Mouse (Mus musculus) midbrain, postnatal 0 days (tissue): ENCODE measurements at regions not wholly inside any gene's neighbourhood (a gene's known extent, or its start where the extent isn't known, plus 50 kb on each side); places are given as distances from the start of the nearest gene placed in this dataset.

Source experiments
- ATAC-seq: fragments of 200-750 bp; cut with Nextera tagmentation; 2 replicates; pipeline ENCODE4 v1.8.0; 2017; ENCODE audit warnings: moderate number of reproducible peaks, mild to moderate bottlenecking, moderate TSS enrichment, moderate library complexity; ENCODE audit not compliant: low FRiP score
- DNase-seq: peaks from one replicate; pipeline ENCODE4 v3.0.0-alpha.2; 2015; ENCODE audit warnings: low spot score
- H3K27ac ChIP-seq: fragments of 300-500 bp; sonication (generic); 2 replicates; pipeline ENCODE4 v1.5.1; 2014; ENCODE audit warnings: low read depth, mild to moderate bottlenecking, low read length, mixed read lengths
- H3K27me3 ChIP-seq: fragments of 300-500 bp; sonication (generic); 2 replicates; pipeline ENCODE4 v1.6.1; 2014; ENCODE audit warnings: low read length, control low read depth, mixed read lengths; ENCODE audit not compliant: insufficient read depth
- H3K36me3 ChIP-seq: fragments of 300-500 bp; sonication (generic); 2 replicates; pipeline ENCODE4 v1.6.1; 2014; ENCODE audit warnings: low read length, control low read depth, mixed read lengths; ENCODE audit not compliant: insufficient read depth
- H3K4me1 ChIP-seq: fragments of 300-500 bp; sonication (generic); 2 replicates; pipeline ENCODE4 v1.6.1; 2014; ENCODE audit warnings: mild to moderate bottlenecking, control low read depth, antibody characterized with exemption, low read length, mixed read lengths; ENCODE audit not compliant: insufficient read depth
- H3K4me2 ChIP-seq: fragments of 300-500 bp; sonication (generic); 2 replicates; pipeline ENCODE4 v1.6.1; 2014; ENCODE audit warnings: low read depth, mild to moderate bottlenecking, low read length, mixed read lengths; ENCODE audit not compliant: poor library complexity, severe bottlenecking
- H3K4me3 ChIP-seq: fragments of 300-500 bp; sonication (generic); 2 replicates; pipeline ENCODE4 v1.5.1; 2014; ENCODE audit warnings: low read depth, mild to moderate bottlenecking, low read length, moderate library complexity
- H3K9ac ChIP-seq: fragments of 300-500 bp; sonication (generic); replicated peaks from 2 replicates; pipeline ENCODE4 v1.6.1; 2014; ENCODE audit warnings: mild to moderate bottlenecking, low read length, moderate library complexity, mixed read lengths; ENCODE audit not compliant: poor library complexity, severe bottlenecking
- H3K9me3 ChIP-seq: fragments of 300-500 bp; sonication (generic); 2 replicates; pipeline ENCODE4 v1.6.1; 2016; ENCODE audit warnings: low read length, control low read depth
- CTCF ChIP-seq: IDR thresholded peaks from 2 replicates; pipeline ENCODE4 v1.5.1; 2016; ENCODE audit warnings: antibody characterized with exemption, mild to moderate bottlenecking
- WGBS: fragments of 180-500 bp; shearing (Covaris S2); extraction: QIAGEN DNeasy Blood & Tissue Kit; methylation state at CpG from one replicate; pipeline ENCODE4 v1.1.7; 2014; 5-methylcytosine and 5-hydroxymethylcytosine counted together

DNA sequence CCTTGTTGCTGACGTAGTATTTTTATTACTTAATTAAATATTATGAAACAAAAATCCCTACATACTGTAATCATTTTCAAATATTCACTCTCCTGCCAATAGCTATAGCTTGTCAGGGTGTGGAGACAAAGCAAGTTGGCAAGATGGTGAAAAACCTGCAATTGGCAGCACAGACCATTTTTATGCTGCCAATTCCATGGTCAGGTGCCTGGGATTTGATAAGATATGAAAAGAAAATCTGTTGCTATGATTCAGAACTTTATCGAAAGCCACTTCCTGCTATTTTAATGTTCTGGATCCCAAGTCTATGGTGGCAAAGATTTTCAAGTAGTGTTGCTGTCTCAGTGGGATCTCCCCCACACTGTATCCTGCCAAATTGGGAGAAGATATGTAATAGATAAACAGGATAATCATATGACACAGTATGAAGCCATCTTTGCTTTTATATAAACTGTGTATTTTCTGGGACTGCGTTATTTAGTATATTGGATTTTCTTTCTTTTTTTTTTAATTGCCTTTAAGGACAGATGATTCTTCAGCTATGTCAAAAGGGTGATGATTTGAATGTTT is 165.3 kb upstream of the Lrrc3b start:
- H3K36me3 ChIP-seq: no peaks in the 10 kb centered on the region
- H3K27ac ChIP-seq: no peak overlapping the region
- H3K4me2 ChIP-seq: no peak overlapping the region
- no peaks in the 10 kb centered on the region for H3K9me3 ChIP-seq
- no peak overlapping the region for H3K9ac ChIP-seq
- no peaks in the 10 kb centered on the region for H3K27me3 ChIP-seq
- 86% methylated on average over 3 of the region's 3 CpGs for WGBS
- no peak for TF ChIP-seq CTCF
- H3K4me1 ChIP-seq: no peaks in the 10 kb centered on the region
- no peak overlapping the region for H3K4me3 ChIP-seq
- ATAC-seq: no peak
- no peak for DNase-seq

DNA sequence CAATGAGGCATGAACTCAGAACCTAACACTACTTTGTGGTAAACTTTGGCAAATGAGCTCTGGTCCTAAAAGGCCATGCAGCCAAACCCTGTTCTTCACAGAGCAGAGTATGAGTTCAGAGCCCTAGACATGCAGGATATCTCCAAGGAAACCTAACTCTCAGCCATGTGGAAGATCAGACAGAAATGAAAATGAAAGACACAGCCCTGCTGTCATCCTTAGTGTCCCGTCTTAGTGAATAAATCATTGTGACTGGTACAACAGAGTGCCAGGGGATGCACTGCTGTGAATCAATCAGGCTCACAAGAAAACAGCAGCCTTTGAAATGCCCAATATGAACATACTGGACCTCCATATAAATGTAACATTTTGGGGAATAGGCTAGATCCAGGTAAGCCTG is 171.4 kb upstream of the Lrrc3b start:
- H3K4me1 ChIP-seq: no peaks in the 10 kb centered on the region

DNA sequence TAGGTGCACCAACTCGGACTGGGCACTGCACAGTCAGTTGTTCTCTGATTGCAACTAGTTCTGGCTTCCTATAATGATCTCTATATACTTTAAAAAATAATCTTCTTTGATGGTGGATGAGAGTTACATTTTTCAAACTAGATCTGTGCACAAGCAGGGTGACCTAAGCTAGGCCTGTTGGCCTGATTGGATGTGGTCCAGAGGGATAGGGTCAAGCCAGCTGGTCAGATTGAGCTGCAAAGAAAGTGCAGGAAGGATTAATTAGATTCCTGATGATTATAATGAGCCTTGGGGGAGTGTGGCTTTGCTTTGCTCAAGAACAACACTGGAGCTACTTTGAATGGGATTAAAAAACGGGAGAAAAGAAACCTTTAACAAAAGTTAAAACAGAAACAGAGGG is 195.8 kb upstream of the Lrrc3b start:
- no peaks in the 10 kb centered on the region for H3K36me3 ChIP-seq
- WGBS: 37% methylated on average over 2 of the region's 2 CpGs
- H3K27ac ChIP-seq: no peak overlapping the region
- H3K4me1 ChIP-seq: no peaks in the 10 kb centered on the region
- DNase-seq (peak; percentile 2), ATAC-seq (no peak)
- TF ChIP-seq CTCF: no peak
- no peak overlapping the region for H3K9ac ChIP-seq
- no peaks in the 10 kb centered on the region for H3K27me3 ChIP-seq
- H3K4me2 ChIP-seq: no peak overlapping the region
- H3K9me3 ChIP-seq: no peaks in the 10 kb centered on the region
- no peak overlapping the region for H3K4me3 ChIP-seq

More for the DNA sequence above, 171.4 kb upstream of the Lrrc3b start:
- WGBS: 39% methylated on average over 1 of the region's 1 CpGs
- no peak overlapping the region for H3K27ac ChIP-seq
- no peak overlapping the region for H3K4me3 ChIP-seq
- ATAC-seq (peak; percentile 60; the same call in 1 of the 2 replicates), DNase-seq (peak; percentile 66)
- no peak overlapping the region for H3K4me2 ChIP-seq
- no peaks in the 10 kb centered on the region for H3K36me3 ChIP-seq
- H3K9me3 ChIP-seq: no peaks in the 10 kb centered on the region
- H3K27me3 ChIP-seq: no peaks in the 10 kb centered on the region
- no peak for TF ChIP-seq CTCF
- no peak overlapping the region for H3K9ac ChIP-seq

DNA sequence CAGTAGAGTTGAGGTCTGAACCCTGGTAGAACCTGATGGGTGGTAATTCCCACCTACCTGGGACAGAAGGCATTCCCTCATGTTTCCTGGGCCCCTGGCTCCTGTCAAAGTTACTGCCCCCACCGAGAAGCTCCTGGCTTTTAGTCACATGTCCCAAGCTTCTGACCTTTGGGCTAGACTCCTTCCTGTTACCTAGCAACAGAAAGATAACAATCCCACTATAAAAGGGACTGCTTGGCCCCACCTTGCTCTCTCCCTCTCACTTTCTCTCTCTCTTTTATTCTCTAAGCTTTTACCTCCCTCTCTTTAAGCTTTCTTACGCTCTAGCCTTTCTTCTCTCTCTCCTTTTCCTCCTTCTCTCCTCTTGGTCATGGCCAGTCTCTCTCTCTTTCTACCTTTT is 198.9 kb upstream of the Lrrc3b start:
- Histone ChIP-seq H3K4me3 (no peak overlapping the region), H3K27me3 (no peaks in the 10 kb centered on the region), H3K4me1 (no peaks in the 10 kb centered on the region), H3K27ac (no peak overlapping the region), H3K9me3 (no peaks in the 10 kb centered on the region), H3K4me2 (no peak overlapping the region), H3K9ac (no peak overlapping the region), H3K36me3 (no peaks in the 10 kb centered on the region)
- ATAC-seq (no peak), DNase-seq (no peak)
- WGBS: 72% methylated on average over 2 of the region's 2 CpGs
- TF ChIP-seq CTCF: no peak

DNA sequence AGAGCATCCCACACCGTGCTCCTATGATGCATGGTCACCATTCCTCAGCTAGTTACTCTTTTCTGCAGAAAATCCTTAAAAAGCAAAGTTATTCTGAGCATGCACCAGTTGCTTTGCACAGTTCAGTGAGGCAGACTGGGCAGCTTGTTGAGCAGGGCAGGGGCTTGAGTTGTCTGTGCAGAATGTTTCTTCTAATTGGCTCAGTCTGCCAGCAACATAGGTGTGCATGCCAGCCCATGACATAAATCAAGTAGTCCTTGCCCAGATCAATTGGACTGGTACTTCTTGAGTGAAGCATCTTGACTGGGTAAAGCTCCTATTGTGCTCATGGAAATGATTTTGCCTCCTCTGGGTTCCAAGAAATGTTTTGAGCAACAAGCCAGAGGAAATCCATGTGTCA is 200.1 kb upstream of the Lrrc3b start:
- DNase-seq (no peak), ATAC-seq (0 out of 2 replicates have a peak, but pooled peaks have one; percentile 34)
- H3K36me3 ChIP-seq: no peaks in the 10 kb centered on the region
- no peak overlapping the region for H3K27ac ChIP-seq
- no peaks in the 10 kb centered on the region for H3K9me3 ChIP-seq
- no peak overlapping the region for H3K9ac ChIP-seq
- 96% methylated on average over 1 of the region's 1 CpGs for WGBS
- no peaks in the 10 kb centered on the region for H3K27me3 ChIP-seq
- TF ChIP-seq CTCF: no peak
- no peak overlapping the region for H3K4me3 ChIP-seq
- no peaks in the 10 kb centered on the region for H3K4me1 ChIP-seq
- H3K4me2 ChIP-seq: no peak overlapping the region

DNA sequence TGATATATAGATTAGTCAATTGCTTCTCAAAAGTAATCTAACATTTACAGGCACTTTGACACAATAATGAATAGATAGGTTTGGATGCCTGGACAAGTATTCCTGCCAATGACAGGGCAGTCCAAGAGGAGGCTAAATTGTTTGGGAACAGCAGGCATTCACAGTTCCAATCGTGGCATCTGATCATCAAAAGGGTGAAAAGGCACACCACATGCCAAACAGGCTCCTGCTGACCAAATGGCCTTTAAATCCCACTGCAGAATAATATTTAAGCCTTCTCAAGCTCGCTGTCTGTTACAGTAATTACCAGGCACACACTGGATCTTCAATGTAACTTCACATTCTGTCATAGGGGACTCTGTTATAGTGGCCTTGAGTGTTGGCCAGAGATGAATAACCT is 222.1 kb upstream of the Lrrc3b start:
- no peak overlapping the region for H3K9ac ChIP-seq
- no peak for DNase-seq
- no peak for ATAC-seq
- H3K36me3 ChIP-seq: no peaks in the 10 kb centered on the region
- WGBS: 45% methylated on average over 2 of the region's 2 CpGs
- no peak overlapping the region for H3K4me3 ChIP-seq
- no peak overlapping the region for H3K27ac ChIP-seq
- no peak overlapping the region for H3K4me2 ChIP-seq
- H3K4me1 ChIP-seq: no peaks in the 10 kb centered on the region
- no peak for TF ChIP-seq CTCF
- no peaks in the 10 kb centered on the region for H3K9me3 ChIP-seq
- no peaks in the 10 kb centered on the region for H3K27me3 ChIP-seq
